Mouse (Mus musculus) testis, postnatal 10 days (tissue): ENCODE measurements around the gene Gm45062.

ENCODE experiments used
- DNase-seq: peaks from one replicate; pipeline ENCODE4 v3.0.0; 2021; ENCODE audit warnings: low spot score

The Gm45062 gene

GRCm38 (mm10) chr6:8474820-8475219 is 215.6 kb downstream of the Gm45062 start:
- no peak for DNase-seq

GRCm38 (mm10) chr6:8479176-8479575 is 219.9 kb downstream of the Gm45062 start:
- no peak for DNase-seq

GRCm38 (mm10) chr6:8484437-8485275 is 225.4 kb downstream of the Gm45062 start:
- DNase-seq = no peak

- DNase-seq = no peak
Observed at GRCm38 (mm10) chr6:8485414-8486175, 226.3 kb downstream of the Gm45062 start.

GRCm38 (mm10) chr6:8486391-8487043 is 227.3 kb downstream of the Gm45062 start:
- no peak for DNase-seq

GRCm38 (mm10) chr6:8487044-8487853 is 228.0 kb downstream of the Gm45062 start:
- DNase-seq = no peak

- no peak for DNase-seq
Observed at GRCm38 (mm10) chr6:8488249-8488648, 229.0 kb downstream of the Gm45062 start.

- DNase-seq = no peak
Observed at GRCm38 (mm10) chr6:8489266-8489665, 230.0 kb downstream of the Gm45062 start.

GRCm38 (mm10) chr6:8489938-8490585 is 230.8 kb downstream of the Gm45062 start:
- DNase-seq = no peak

GRCm38 (mm10) chr6:8492248-8492647 is 233.0 kb downstream of the Gm45062 start:
- no peak for DNase-seq

GRCm38 (mm10) chr6:8495109-8495826 is 236.0 kb downstream of the Gm45062 start:
- DNase-seq = no peak

GRCm38 (mm10) chr6:8495827-8496222 is 236.6 kb downstream of the Gm45062 start:
- no peak for DNase-seq

- no peak for DNase-seq
Observed at GRCm38 (mm10) chr6:8497234-8497867, 238.1 kb downstream of the Gm45062 start.

- no peak for DNase-seq
Observed at GRCm38 (mm10) chr6:8497868-8498257, 238.6 kb downstream of the Gm45062 start.

GRCm38 (mm10) chr6:8498961-8499360 is 239.7 kb downstream of the Gm45062 start:
- no peak for DNase-seq

- DNase-seq = no peak
Observed at GRCm38 (mm10) chr6:8503953-8504352, 244.7 kb downstream of the Gm45062 start.

- no peak for DNase-seq
Observed at GRCm38 (mm10) chr6:8504521-8505228, 245.4 kb downstream of the Gm45062 start.

GRCm38 (mm10) chr6:8506631-8507030 is 247.4 kb downstream of the Gm45062 start:
- DNase-seq = no peak

GRCm38 (mm10) chr6:8508883-8509536 is 249.8 kb downstream of the Gm45062 start:
- DNase-seq = peak; percentile 99
